Mouse (Mus musculus) liver, embryonic 15.5 days (tissue): ENCODE data around the gene Vmn1r64. TPM values are rescaled to one million over a fixed set of nuclear protein-coding genes. Genes with fewer than 3 reads are reported as not detected.
"Not testable (repeated sequence)": the region's sequence is repeated elsewhere in the genome, so short reads cannot be mapped to it uniquely, and the experiment has no call there.

ENCODE experiments used
- ATAC-seq: fragments of 200-750 bp; cut with Nextera tagmentation; 2 replicates; pipeline ENCODE4 v1.8.0; 2017; ENCODE audit warnings: moderate number of reproducible peaks, mild to moderate bottlenecking, moderate library complexity; ENCODE audit not compliant: insufficient read depth
- H3K27ac ChIP-seq: fragments of 300-500 bp; sonication (generic); replicated peaks from 2 replicates; pipeline ENCODE4 v1.5.1; 2015; ENCODE audit warnings: mild to moderate bottlenecking, inconsistent platforms
- H3K27me3 ChIP-seq: fragments of 300-500 bp; sonication (generic); 2 replicates; pipeline ENCODE4 v1.6.1; 2015; ENCODE audit warnings: mild to moderate bottlenecking, inconsistent platforms
- H3K36me3 ChIP-seq: fragments of 300-500 bp; sonication (generic); replicated peaks from 2 replicates; pipeline ENCODE4 v1.6.1; 2015; ENCODE audit warnings: moderate library complexity, mild to moderate bottlenecking, inconsistent platforms
- H3K4me1 ChIP-seq: fragments of 300-500 bp; sonication (generic); replicated peaks from 2 replicates; pipeline ENCODE4 v1.6.1; 2015; ENCODE audit warnings: inconsistent platforms
- H3K4me2 ChIP-seq: fragments of 300-500 bp; sonication (generic); 2 replicates; pipeline ENCODE4 v1.6.1; 2015; ENCODE audit warnings: moderate library complexity, mild to moderate bottlenecking, inconsistent platforms
- H3K4me3 ChIP-seq: fragments of 300-500 bp; sonication (generic); replicated peaks from 2 replicates; pipeline ENCODE4 v1.5.1; 2015; ENCODE audit warnings: mild to moderate bottlenecking, inconsistent platforms
- H3K9ac ChIP-seq: fragments of 300-500 bp; sonication (generic); 2 replicates; pipeline ENCODE4 v1.6.1; 2015; ENCODE audit warnings: moderate library complexity, mild to moderate bottlenecking, inconsistent platforms
- H3K9me3 ChIP-seq: fragments of 300-500 bp; sonication (generic); replicated peaks from 2 replicates; pipeline ENCODE4 v1.6.1; 2016; ENCODE audit warnings: inconsistent platforms
- WGBS: fragments of 180-500 bp; shearing (Covaris S2); methylation state at CpG from one replicate; pipeline ENCODE4 v1.1.7; 2015; ENCODE audit warnings: mixed read lengths; ENCODE audit not compliant: insufficient replicate concordance; 5-methylcytosine and 5-hydroxymethylcytosine counted together
- polyA plus RNA-seq: library from polyadenylated mRNA; unstranded; fragments of >200 nt; fragmentation: Nextera tagmentation; extraction: Ambion mirVana; gene quantifications from 2 replicates; pipeline ENCODE4 v1.2.1, GENCODE M21; 2015

The Vmn1r64 gene
- polyA plus RNA-seq: not detected in 2 replicates

DNA sequence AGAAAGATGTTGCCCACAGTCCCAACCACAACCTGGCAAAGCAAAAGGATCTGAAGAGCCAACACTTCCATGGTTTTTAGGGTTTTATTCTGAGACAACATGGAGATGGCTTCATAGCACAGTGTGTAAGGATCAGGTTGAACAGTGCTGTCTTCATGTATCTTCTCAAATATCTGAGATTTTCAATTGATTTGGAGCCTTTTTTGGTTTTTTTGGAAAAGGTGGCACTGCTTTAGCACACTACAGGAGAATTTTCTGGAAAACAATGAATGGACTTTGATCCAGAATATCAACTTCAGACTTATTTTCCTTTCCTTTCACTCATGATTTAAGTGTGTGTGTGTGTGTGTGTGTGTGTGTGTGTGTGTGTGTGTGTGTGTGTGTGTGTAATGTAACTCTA, at the start of gene Vmn1r64:
TSS of gene Vmn1r64 (minus strand) at position 101 of the 400 bp plus-strand sequence.
- Histone ChIP-seq H3K27me3 (no peaks in the 10 kb centered on the region), H3K27ac (no peak within 1 kb of the TSS), H3K36me3 (no peaks in the 10 kb centered on the region), H3K4me1 (no peaks in the 10 kb centered on the region), H3K4me2 (no peak within 1 kb of the TSS), H3K9me3 (no peaks in the 10 kb centered on the region), H3K9ac (no peak within 1 kb of the TSS), H3K4me3 (no peak within 1 kb of the TSS)
- ATAC-seq: no peak

DNA sequence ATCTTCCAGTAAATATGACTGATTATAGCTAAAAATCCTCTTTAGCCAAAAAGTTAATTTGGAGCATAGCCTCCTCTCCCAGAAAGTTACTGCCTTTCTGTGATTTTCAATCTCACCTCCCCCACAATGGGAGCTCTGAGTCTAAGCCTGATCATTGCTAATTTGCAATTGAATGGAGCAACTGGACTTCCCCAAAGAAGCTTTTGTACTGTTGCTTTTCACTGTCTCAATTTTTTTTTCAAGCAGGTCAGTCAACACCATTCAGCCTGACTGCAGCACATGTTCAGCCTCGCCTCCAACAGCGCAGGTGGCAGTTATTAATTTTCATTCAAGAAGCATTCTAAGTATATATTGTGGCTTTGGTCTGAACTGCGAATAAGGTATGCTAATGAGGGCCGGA, 14.9 kb upstream of the Vmn1r64 start:
- H3K4me1 ChIP-seq: no peaks in the 10 kb centered on the region
- WGBS: 63% methylated on average over 4 of the region's 4 CpGs
- no peaks in the 10 kb centered on the region for H3K9me3 ChIP-seq
- no peaks in the 10 kb centered on the region for H3K36me3 ChIP-seq
- no peak overlapping the region for H3K27ac ChIP-seq
- no peak overlapping the region for H3K9ac ChIP-seq
- no peaks in the 10 kb centered on the region for H3K27me3 ChIP-seq
- no peak for ATAC-seq
- H3K4me2 ChIP-seq: no peak overlapping the region
- H3K4me3 ChIP-seq: no peak overlapping the region

DNA sequence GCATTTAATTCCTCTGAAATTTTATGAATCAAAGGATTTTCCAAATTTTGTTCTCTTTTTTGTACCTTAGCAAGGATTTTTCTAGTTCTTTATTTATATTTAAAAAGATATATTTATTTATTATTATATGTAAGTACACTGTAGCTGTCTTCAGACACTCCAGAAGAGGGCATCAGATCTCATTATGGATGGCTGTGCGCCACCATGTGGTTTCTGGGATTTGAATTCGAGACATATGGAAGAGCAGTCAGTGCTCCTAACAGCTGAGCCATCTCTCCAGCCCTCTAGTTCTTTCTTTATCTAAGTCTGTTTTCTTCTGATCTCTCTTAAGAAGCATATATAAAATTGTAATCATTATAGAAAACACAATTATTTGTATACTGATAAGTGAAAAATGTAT, 12.9 kb upstream of the Vmn1r64 start:
- H3K4me3 ChIP-seq, H3K9me3 ChIP-seq, H3K27me3 ChIP-seq, H3K27ac ChIP-seq, ATAC-seq, H3K4me1 ChIP-seq, H3K36me3 ChIP-seq, H3K9ac ChIP-seq, H3K4me2 ChIP-seq: not testable (repeated sequence)
- WGBS: 48% methylated on average over 2 of the region's 2 CpGs

Other genes with a start within 250 kb of the Vmn1r64 start
- gene Vmn1r62, start 210.9 kb downstream of the Vmn1r64 start, polyA plus RNA-seq: not detected in 2 replicates
- gene Vmn1r63, start 79.1 kb downstream of the Vmn1r64 start, polyA plus RNA-seq: not detected in 2 replicates
- gene Vmn1r65, start 126.5 kb upstream of the Vmn1r64 start, polyA plus RNA-seq: not detected in 2 replicates
- gene Nlrp4c, start 160.6 kb upstream of the Vmn1r64 start, polyA plus RNA-seq: not detected in 2 replicates